ENCODE assay signal across 26 mouse cellular contexts in the genomic region with DNA sequence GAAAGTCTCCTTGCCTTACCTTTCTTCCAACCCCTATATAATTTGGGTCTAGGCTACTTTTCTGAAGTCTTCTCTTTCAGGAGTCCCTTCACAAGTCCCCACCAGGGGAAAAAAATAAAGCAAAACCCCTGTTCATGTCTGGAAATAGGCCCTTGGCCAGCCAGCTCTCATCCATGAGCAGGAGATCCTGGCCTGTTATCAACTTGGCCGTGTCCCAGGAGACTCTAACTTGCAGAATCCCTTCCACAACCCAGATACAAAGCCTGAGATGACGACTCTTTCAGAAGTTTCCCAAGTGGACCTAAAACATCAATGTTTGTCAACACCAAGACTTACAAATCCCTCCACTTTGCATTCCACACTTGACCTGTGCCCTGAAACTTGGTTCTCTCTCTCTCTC.
DNase-seq lines count a peak whose midpoint lies in the region; ATAC-seq and TF ChIP-seq lines count a peak whose summit lies in the region.
"Had no signal": no experiment of that assay in that cellular context is flagged by ENCODE, and none has a peak within 500 bp of the region (broad histone marks: within the 10 kb centered on the region; RNA-seq: fewer than 3 reads in every experiment).

No protein-coding gene starts in this region.

- no peak overlapping the region for H3K27ac ChIP-seq in gastrocnemius, adult 2 months
- no peak overlapping the region for H3K27ac ChIP-seq in kidney, embryonic 14.5 days (ENCODE audit: low read depth, low read length)
- H3K27ac ChIP-seq: forebrain, embryonic 10.5 days; hindbrain, embryonic 13.5 days; limb, embryonic 13.5 days; liver, embryonic 12.5 days; lung, embryonic 15.5 days; midbrain, embryonic 13.5 days had no signal

- H3K4me1 ChIP-seq in kidney, embryonic 14.5 days (ENCODE audit: control insufficient read depth, insufficient read depth, low read length): 0 out of 2 replicates have a peak, but pooled peaks cover 3% of the 10 kb centered on the region
- H3K4me1 ChIP-seq: forebrain, embryonic 10.5 days; hindbrain, embryonic 13.5 days; limb, embryonic 13.5 days; liver, embryonic 12.5 days; megakaryocyte, embryonic 14.5 days had no signal

- no peak overlapping the region for H3K4me3 ChIP-seq in gastrocnemius, adult 2 months
- H3K4me3 ChIP-seq in kidney, embryonic 14.5 days (ENCODE audit: low read length): no peak overlapping the region
- H3K4me3 ChIP-seq: forebrain, embryonic 10.5 days; heart, embryonic 12.5 days; hindbrain, embryonic 13.5 days; limb, embryonic 13.5 days; liver, embryonic 12.5 days; lung, embryonic 15.5 days; megakaryocyte, embryonic 14.5 days; midbrain, embryonic 13.5 days had no signal

- H3K36me3 ChIP-seq in kidney, embryonic 14.5 days (ENCODE audit: control insufficient read depth, insufficient read depth, low read length): no peaks in the 10 kb centered on the region
- H3K36me3 ChIP-seq: forebrain, embryonic 10.5 days; G1E; heart, embryonic 12.5 days; hindbrain, embryonic 13.5 days; limb, embryonic 13.5 days; liver, embryonic 12.5 days; lung, embryonic 15.5 days; midbrain, embryonic 13.5 days had no signal

- no peak overlapping the region for H3K9ac ChIP-seq in kidney, embryonic 14.5 days (ENCODE audit: low read depth, low read length)
- H3K9ac ChIP-seq: heart, embryonic 12.5 days; hindbrain, embryonic 13.5 days; limb, embryonic 13.5 days; liver, embryonic 12.5 days; lung, embryonic 15.5 days; midbrain, embryonic 13.5 days had no signal

- 94% methylated on average over 2 of the region's 2 CpGs for WGBS in kidney, embryonic 14.5 days

- no peak for TF ChIP-seq CTCF in gastrocnemius, adult 2 months (IDR thresholded peaks at IDR 0.05)

- H3K27me3 ChIP-seq in kidney, embryonic 14.5 days (ENCODE audit: control insufficient read depth, insufficient read depth, low read length): no peaks in the 10 kb centered on the region
- H3K27me3 ChIP-seq: CH12.LX; heart, embryonic 12.5 days; hindbrain, embryonic 13.5 days; limb, embryonic 13.5 days; liver, embryonic 12.5 days; lung, embryonic 15.5 days; megakaryocyte, embryonic 14.5 days; midbrain, embryonic 13.5 days; Patski had no signal

- ATAC-seq in kidney, embryonic 14.5 days (ENCODE audit: low FRiP score, low TSS enrichment): no peak
- ATAC-seq: forebrain, embryonic 16.5 days; liver, embryonic 12.5 days; midbrain, embryonic 13.5 days; Patski had no signal

- H3K4me2 ChIP-seq in kidney, embryonic 14.5 days (replicated peaks; ENCODE audit: low read depth, low read length): no peak overlapping the region
- H3K4me2 ChIP-seq: heart, embryonic 12.5 days; hindbrain, embryonic 13.5 days; limb, embryonic 13.5 days; liver, embryonic 12.5 days; lung, embryonic 15.5 days; midbrain, embryonic 13.5 days had no signal

- no peaks in the 10 kb centered on the region for H3K9me3 ChIP-seq in kidney, embryonic 14.5 days (ENCODE audit: control insufficient read depth, low read length)
- H3K9me3 ChIP-seq: G1E; hindbrain, embryonic 13.5 days; lung, embryonic 15.5 days had no signal

- DNase-seq in gastrocnemius, adult 2 months: peak; percentile 19
- DNase-seq in gastrocnemius, postnatal 25 days: no peak
- DNase-seq in kidney, postnatal 14 days: peak; percentile 33
- peak; percentile 29 for DNase-seq in ovary, postnatal 14 days (ENCODE audit: low spot score)
- DNase-seq in ovary, adult 18-20 months (ENCODE audit: low spot score): no peak
- DNase-seq in thymus, postnatal 25 days: no peak
- DNase-seq: adrenal gland, adult 2 months; cerebellum, adult 9-11 months; kidney, adult 11 months; layer of hippocampus, postnatal 36 days; retina, postnatal 1 day; right cerebral cortex, postnatal 25 days; spleen, adult 18-20 months had no signal

- intact Hi-C loops in gastrocnemius, adult 2 months (cut with DNase I): no loop called here

Comparison
In these comparisons a context has a peak if more than half of its experiments do, and no peak if none do; other contexts are left out.
1. DNase-seq: peak in gastrocnemius, adult 2 months (single experiment), kidney, postnatal 14 days (single experiment) and ovary, postnatal 14 days (single experiment); none in gastrocnemius, postnatal 25 days (single experiment), ovary, adult 18-20 months (single experiment) and thymus, postnatal 25 days (single experiment).